ENCODE assay signal across 8 mouse cellular contexts in genomic region chr14:19706997-19707396, GRCm38 (mm10). TPM values are rescaled to one million over a fixed set of nuclear protein-coding genes. Genes with fewer than 3 reads are reported as not detected.
DNase-seq lines count a peak whose midpoint lies in the region; ATAC-seq and TF ChIP-seq lines count a peak whose summit lies in the region.

No protein-coding gene starts in this region.

- H3K9me3 ChIP-seq in heart, embryonic 15.5 days (replicated peaks) = no peaks in the 10 kb centered on the region
- H3K9me3 ChIP-seq in lung, embryonic 15.5 days = no peaks in the 10 kb centered on the region

- no peak for TF ChIP-seq POLR2A in embryonic fibroblast, embryonic 13.5 days (IDR thresholded peaks at IDR 0.05; ENCODE audit: low read depth, low read length)
- no peak for TF ChIP-seq POLR2A in small intestine, adult 2 months (IDR thresholded peaks at IDR 0.05; ENCODE audit: low read depth, low read length)
- no peak for TF ChIP-seq POLR2A in thymus, adult 2 months (IDR thresholded peaks at IDR 0.05; ENCODE audit: control insufficient read depth, extremely low read depth, insufficient read depth, low read length, poor library complexity)

- no peak for DNase-seq in heart, adult 18-20 months
- DNase-seq in lung, postnatal 25 days (ENCODE audit: low spot score) = no peak
- DNase-seq in thymus, adult 2 months = no peak
- no peak for DNase-seq in adrenal gland, postnatal 4 days (ENCODE audit: low spot score in 2 of 2)

- H3K4me3 ChIP-seq in heart, embryonic 15.5 days = no peak overlapping the region
- H3K4me3 ChIP-seq in lung, embryonic 15.5 days = no peak overlapping the region
- H3K4me3 ChIP-seq in embryonic fibroblast, embryonic 13.5 days (ENCODE audit: insufficient read depth, low read length) = no peak overlapping the region
- H3K4me3 ChIP-seq in small intestine, adult 2 months (ENCODE audit: low read depth, low read length) = no peak overlapping the region
- no peak overlapping the region for H3K4me3 ChIP-seq in thymus, adult 2 months (ENCODE audit: control insufficient read depth, insufficient read depth, low read length)

- H3K36me3 ChIP-seq in heart, embryonic 15.5 days = no peaks in the 10 kb centered on the region
- no peaks in the 10 kb centered on the region for H3K36me3 ChIP-seq in lung, embryonic 15.5 days
- H3K36me3 ChIP-seq in small intestine, adult 2 months (ENCODE audit: control insufficient read depth, insufficient read depth, low read length) = no peaks in the 10 kb centered on the region
- H3K36me3 ChIP-seq in thymus, adult 2 months (ENCODE audit: control insufficient read depth, insufficient read depth, low read length) = no peaks in the 10 kb centered on the region

- 59% methylated on average over 2 of the region's 2 CpGs for WGBS in heart, embryonic 15.5 days
- WGBS in lung, embryonic 15.5 days = 57% methylated on average over 2 of the region's 2 CpGs
- 16% methylated on average over 2 of the region's 2 CpGs for WGBS in small intestine, adult 2 months
- WGBS in thymus, adult 2 months = 61% methylated on average over 2 of the region's 2 CpGs

- no peaks in the 10 kb centered on the region for H3K27me3 ChIP-seq in heart, embryonic 15.5 days
- peaks cover 4% of the 10 kb centered on the region; the same call in 1 of the 2 replicates for H3K27me3 ChIP-seq in lung, embryonic 15.5 days
- no peaks in the 10 kb centered on the region for H3K27me3 ChIP-seq in small intestine, adult 2 months (ENCODE audit: control insufficient read depth, insufficient read depth, low read length)
- no peaks in the 10 kb centered on the region for H3K27me3 ChIP-seq in thymus, adult 2 months (ENCODE audit: control insufficient read depth, insufficient read depth, low read length)

- H3K9ac ChIP-seq in heart, embryonic 15.5 days = no peak overlapping the region
- no peak overlapping the region for H3K9ac ChIP-seq in lung, embryonic 15.5 days

- H3K4me1 ChIP-seq in heart, embryonic 15.5 days (replicated peaks) = peaks cover 27% of the 10 kb centered on the region
- H3K4me1 ChIP-seq in lung, embryonic 15.5 days = peaks cover 25% of the 10 kb centered on the region
- peaks cover 13% of the 10 kb centered on the region for H3K4me1 ChIP-seq in embryonic fibroblast, embryonic 13.5 days (ENCODE audit: control insufficient read depth, insufficient read depth, low read length)
- peaks cover 9% of the 10 kb centered on the region for H3K4me1 ChIP-seq in small intestine, adult 2 months (ENCODE audit: control insufficient read depth, insufficient read depth, insufficient read length, low read length)
- H3K4me1 ChIP-seq in thymus, adult 2 months (replicated peaks; ENCODE audit: control insufficient read depth, insufficient read depth, low read length) = no peaks in the 10 kb centered on the region

- peak overlapping the region; percentile 47; the same call in 1 of the 2 replicates for H3K27ac ChIP-seq in heart, embryonic 15.5 days
- H3K27ac ChIP-seq in lung, embryonic 15.5 days = peak overlapping the region; percentile 53
- peak overlapping the region; percentile 55 for H3K27ac ChIP-seq in embryonic fibroblast, embryonic 13.5 days (ENCODE audit: insufficient read depth, low read length)
- peak overlapping the region; percentile 50 for H3K27ac ChIP-seq in small intestine, adult 2 months (ENCODE audit: insufficient read depth, low read depth, low read length)
- no peak overlapping the region for H3K27ac ChIP-seq in thymus, adult 2 months (ENCODE audit: control insufficient read depth, insufficient read depth, low read length)

- no peak overlapping the region for H3K4me2 ChIP-seq in heart, embryonic 15.5 days
- H3K4me2 ChIP-seq in lung, embryonic 15.5 days = peak overlapping the region; percentile 10; the same call in 1 of the 2 replicates

- TF ChIP-seq CTCF in embryonic fibroblast, embryonic 13.5 days (IDR thresholded peaks at IDR 0.05; ENCODE audit: borderline replicate concordance, insufficient read depth, low read length) = no peak
- TF ChIP-seq CTCF in small intestine, adult 2 months (IDR thresholded peaks at IDR 0.05; ENCODE audit: extremely low read depth, insufficient read length, insufficient replicate concordance, low read depth, low read length) = no peak
- TF ChIP-seq CTCF in thymus, adult 2 months (IDR thresholded peaks at IDR 0.05; ENCODE audit: borderline replicate concordance, control insufficient read depth, extremely low read depth, insufficient read depth, low read length, poor library complexity) = no peak

- no peak for ATAC-seq in heart, embryonic 15.5 days (replicated peaks; ENCODE audit: insufficient number of reproducible peaks, insufficient read depth, low FRiP score, low read depth)
- ATAC-seq in lung, embryonic 15.5 days (ENCODE audit: borderline replicate concordance, extremely low read depth, low FRiP score, low TSS enrichment) = peak; percentile 29; the same call in 1 of the 2 replicates

RNA-seq across cellular contexts. Expression of gene Nid2, which starts 44.1 kb away (rescaled TPM):
- 84.4 and 116 TPM in 2 replicates for polyA plus RNA-seq in heart, embryonic 15.5 days (2015; fragmentation: Nextera tagmentation; extraction: Ambion mirVana)
- total RNA-seq in heart, adult 18-20 months (2021) = 10 to 100 TPM; 17.1 to 18.9 TPM
- 108 TPM in 2 replicates for polyA plus RNA-seq in lung, embryonic 15.5 days (2015; fragmentation: Nextera tagmentation; extraction: Ambion mirVana)
- polyA plus RNA-seq in embryonic fibroblast, embryonic 13.5 days (2011; ENCODE audit: insufficient read length, low read depth, missing spikeins) = 53.3 and 93.2 TPM in 2 replicates
- polyA plus RNA-seq in small intestine, adult 2 months (2012; rRNA removed) = 5.7 and 10.5 TPM in 2 replicates
- polyA plus RNA-seq in thymus, adult 2 months (2012; rRNA removed) = 4.2 and 4.7 TPM in 2 replicates
- total RNA-seq in adrenal gland, postnatal 4 days (2021) = 100 to 1,000 TPM in 1 of 2 experiments, 10 to 100 TPM in 1; 80.3 to 105 TPM
